Mouse (Mus musculus) testis, adult 2 months (tissue): ENCODE data around the gene Adamtsl1.

Experiments used
- CTCF ChIP-seq: fragments of 200-500 bp; IDR thresholded peaks from 2 replicates; pipeline ENCODE4 v1.5.1; 2012; ENCODE audit warnings: low read depth, mild to moderate bottlenecking, inconsistent platforms, low read length, moderate library complexity; ENCODE audit not compliant: control insufficient read depth, insufficient read depth, insufficient replicate concordance
- POLR2A ChIP-seq: fragments of 200-500 bp; IDR thresholded peaks from 2 replicates; pipeline ENCODE4 v1.6.1; 2012; ENCODE audit warnings: low read depth, mild to moderate bottlenecking, inconsistent platforms, low read length, moderate library complexity; ENCODE audit not compliant: control insufficient read depth

DNA sequence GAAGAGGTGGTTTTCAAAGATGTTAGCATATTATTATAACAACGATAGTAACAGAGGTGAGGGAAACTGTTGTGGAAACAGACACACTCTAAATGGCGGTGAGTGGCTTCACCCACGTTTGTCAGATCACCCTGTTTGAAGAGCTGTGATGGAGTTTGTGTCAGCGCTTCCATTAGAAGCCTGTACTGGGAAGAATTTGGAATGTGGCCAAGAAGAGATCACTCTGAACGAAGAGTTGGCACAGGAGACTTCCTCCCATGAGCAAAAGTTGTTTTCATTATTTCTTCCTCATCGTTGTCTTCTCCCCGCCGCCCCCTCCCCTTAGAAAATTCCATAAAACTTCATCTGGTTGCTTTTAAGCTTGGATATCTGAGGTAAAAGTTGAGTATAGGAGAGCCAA is 340.5 kb downstream of the Adamtsl1 start:
- TF ChIP-seq CTCF, result no peak
- TF ChIP-seq POLR2A, result no peak
